Mouse (Mus musculus): ENCODE data around the gene Arih2.
"Not testable (repeated sequence)": the region's sequence is repeated elsewhere in the genome, so short reads cannot be mapped to it uniquely, and the experiment has no call there.

The Arih2 gene

DNA sequence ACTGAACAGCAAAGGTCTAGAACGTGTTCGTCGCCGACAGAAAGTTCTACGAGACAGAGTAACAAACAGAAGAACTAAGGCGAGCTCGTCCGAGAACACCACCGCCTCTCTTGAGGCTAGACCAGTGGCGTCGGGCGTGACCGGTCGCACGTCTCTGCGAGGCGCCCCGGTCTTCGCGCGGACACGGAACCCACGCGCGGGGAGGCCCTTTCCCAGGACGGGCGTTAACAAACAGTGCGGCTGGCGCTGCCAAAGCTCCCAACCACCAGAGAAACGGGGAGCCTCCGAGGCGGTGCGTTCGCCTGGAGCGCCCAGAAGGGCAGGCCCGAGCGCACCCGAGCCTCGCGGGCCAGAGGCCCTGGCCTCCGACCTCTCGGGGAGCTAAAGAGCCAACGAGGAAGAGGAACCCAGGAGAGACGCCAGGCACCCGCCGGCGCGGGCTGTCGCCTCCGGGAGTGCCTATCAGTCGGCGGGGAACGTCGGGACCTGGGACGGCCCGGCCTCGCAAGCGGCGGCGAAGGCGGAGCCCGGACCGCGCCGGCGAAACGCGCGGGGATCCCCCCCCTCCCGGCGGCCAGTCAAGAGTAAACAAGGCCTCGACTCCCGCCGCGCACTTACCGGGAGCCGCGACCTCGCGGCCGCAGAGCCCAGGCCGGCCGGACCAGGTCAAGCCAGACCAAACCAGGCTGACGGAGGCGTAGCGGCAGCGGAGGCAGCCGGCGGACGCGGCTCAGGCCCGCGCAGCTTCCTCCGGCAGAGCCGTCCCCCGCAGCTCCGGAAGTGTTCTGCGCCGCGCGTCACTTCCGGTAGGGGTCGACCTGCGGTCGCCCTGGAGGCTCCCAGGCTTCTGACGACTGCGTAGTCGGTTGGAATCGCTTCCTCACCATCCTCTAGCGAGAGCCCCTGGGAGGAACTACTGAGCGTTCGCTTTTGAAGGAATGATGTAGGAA lies at the start of gene Arih2:
Gene Arih2 (minus strand): TSS at position 776 of the 950 bp plus-strand sequence.
- peak; percentile 96 for DNase-seq

DNA sequence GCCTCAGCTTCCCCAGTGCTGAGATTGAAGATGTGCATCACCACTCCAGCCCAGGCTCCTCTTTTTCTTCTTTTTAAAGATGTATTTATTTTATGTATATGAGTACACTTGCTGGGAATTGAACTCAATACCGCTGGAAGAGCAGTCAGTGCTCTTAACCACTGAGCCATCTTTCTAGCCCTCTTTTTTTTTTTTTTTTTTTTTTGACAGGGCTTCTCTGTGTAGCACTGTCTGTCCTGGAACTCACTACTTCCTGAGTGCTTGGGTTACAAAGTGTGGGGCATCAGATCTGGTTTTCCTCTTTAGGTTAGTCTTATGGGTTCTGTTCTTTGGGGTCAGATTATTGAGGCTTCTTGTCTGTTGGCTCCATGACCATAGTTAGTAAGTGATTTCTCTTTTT lies 45.3 kb upstream of the Arih2 start:
- no peak for DNase-seq

DNA sequence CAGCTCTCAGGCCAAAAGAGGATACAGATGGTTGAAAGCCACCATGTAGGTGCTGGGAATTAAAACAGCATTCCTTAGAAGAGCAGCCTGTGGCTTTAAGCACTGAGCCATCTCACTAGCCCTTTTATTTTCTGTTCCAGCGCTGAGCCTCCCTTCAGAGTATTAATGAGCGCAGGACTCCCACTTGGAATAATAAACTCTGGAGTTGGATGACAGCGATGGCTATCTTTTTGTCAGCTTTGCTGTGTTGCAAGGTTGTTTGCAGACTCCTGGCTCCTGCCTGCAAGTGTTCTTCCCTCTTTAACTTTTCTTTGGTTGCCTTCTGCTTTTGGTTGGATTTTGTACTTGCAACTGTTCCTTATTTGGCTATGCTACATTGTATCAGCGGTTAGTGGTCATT lies 44.8 kb upstream of the Arih2 start:
- no peak for DNase-seq

DNA sequence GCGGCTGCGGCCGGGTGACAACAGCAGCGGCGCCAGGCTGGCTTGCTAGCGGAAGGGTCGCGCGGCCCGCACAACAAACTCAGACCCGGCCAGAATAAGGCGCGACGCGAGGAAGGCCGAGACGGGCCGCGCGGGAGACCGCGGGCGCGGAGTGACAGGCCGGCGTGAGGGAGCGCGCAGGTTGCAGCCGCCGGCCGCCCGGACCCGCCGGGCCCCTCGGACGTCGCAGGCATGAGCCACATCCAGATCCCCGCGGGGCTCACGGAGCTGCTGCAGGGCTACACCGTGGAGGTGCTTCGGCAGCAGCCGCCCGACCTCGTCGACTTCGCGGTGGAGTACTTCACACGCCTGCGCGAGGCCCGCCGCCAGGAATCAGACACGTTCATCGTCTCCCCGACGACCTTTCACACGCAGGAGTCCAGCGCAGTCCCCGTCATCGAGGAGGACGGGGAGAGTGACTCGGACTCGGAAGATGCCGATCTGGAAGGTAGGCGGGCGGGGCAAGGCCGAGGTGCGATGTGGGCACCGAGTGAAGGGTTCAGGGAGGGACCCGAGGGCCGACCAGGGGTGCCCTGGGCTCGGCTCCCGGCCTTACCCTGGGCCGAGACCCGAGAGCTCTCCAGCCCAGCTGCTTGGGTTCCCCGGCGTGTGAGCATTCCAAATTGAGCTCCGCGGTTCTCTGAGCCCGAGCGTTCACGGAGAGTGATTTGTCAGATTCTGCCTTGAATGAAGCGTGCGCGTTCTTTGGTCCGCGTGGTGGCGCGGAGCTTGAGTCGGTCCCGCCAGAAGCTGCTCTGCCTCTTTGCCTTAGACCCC lies 43.2 kb upstream of the Arih2 start:
- DNase-seq, result peak; percentile 77 to 82

DNA sequence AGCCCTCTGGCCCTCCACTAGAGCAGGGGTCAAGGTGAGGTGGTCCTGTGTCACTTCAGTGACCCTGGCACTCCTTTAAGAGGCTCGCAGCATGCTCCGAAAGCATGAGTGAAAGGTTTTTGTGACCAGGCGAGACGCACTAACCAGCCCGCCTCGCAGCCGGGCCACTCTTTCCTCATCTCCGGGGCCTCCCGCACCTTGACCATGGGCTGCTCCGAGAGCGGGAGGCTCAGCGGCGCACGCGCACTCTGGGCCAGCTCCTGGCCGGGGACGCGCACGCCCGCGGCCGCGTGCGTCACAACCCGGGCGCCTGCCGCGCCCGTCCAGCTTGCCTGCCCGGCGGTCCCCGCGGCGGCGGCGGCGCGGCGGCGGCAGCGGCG lies 42.6 kb upstream of the Arih2 start:
- peak; percentile 94 to 97 for DNase-seq

DNA sequence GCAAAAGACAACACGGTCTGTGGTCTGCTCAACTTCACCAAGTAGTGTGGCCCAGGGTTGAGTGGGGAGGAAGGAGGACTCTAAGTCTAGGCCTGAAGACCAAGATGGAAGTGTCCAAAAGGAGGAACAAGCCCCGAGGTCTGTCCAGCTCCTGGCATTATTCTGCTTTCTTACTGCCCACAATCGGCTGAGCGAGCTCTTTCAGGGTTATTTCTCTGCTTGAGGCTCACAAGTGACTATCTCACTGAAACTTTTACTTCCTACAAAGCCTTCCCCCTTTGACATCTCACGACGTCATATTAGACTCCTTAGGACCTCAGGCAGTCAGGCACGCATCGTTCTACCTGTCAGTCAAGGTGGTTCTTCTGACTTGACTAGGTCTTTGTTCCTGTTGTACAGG lies 42.2 kb upstream of the Arih2 start:
- DNase-seq, result peak in 1 of 2 experiments; percentile 24

DNA sequence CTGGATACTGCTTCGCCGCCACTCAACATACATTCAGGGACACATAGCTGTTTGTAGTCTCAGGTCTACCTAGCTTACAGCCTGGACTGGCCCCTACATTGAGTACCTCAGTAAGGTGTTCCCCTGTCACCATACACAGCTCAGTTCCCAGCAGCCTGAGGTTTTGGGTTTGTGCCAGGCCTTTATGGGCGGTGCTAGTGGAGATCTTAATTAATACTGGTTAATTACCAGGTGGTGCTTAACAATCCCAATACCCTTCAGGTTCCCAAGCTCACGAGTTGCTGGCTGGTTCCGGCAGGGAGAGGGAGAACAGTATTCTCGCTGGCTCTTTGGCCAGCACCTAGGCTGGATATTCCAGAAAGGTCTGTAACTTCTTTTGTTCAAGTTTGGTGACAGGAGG lies 41.7 kb upstream of the Arih2 start:
- DNase-seq, result peak; percentile 25 to 32

DNA sequence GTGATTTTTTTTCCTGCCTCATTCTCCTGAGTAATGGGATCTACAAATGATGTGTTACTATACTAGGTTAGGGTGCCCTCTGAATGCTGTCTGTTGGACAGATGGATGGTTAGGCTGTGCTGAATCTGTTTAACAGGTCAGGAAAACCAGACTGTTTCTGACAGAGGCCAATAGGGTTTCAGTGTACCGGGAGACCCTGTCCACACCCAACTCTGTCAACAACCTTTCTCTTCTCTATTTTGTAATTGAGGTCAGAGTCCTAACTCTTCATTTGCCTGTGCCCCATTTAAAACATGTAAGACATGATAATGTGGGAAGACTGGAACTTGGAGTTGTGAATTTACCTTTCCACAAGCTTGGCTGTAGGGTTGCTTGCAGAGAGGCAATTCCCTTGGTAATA lies 40.8 kb upstream of the Arih2 start:
- no peak for DNase-seq

DNA sequence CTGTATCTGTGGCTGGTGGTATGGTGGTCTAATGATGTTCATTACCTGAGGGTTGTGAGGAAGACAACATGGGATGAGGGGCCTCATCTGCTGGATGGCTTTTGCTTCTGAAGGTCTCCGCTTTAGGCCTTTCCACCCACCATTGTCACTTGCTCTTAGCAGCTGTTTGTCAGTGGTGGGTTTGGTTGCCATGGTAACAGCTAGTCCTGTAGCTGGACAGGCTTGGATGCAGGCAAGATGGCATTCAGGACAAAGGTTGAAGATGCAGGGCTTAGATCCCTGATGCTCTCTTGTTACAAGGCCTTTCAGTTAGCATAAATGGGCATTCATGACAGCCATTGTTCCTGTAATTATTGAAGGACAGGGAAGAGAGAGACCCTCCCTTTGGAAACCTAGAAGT lies 39.9 kb upstream of the Arih2 start, which contains the start of gene Prkar2a:
Gene Prkar2a (plus strand): TSS at position 209 of the 400 bp plus-strand sequence.
- DNase-seq, result peak; percentile 24 to 37

DNA sequence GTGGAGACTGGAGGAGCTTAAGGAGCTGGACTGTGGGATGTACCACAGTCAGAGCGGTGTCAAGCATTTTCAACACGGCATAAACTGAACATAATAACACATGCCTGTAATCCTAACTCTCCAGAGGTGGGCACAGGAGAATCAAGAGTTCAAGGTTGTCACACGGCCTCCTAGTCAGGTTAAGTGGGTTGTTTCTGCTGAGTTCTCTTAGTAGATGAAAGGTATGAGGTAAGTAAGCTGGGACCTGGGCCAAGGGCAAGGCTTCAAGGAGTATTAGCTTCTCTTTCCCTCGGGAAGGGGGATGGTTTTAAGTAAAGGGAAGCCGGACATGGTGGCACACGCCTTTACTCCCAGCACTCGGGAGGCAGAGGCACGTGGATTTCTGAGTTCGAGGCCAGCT lies 39.3 kb upstream of the Arih2 start:
- no peak for DNase-seq

DNA sequence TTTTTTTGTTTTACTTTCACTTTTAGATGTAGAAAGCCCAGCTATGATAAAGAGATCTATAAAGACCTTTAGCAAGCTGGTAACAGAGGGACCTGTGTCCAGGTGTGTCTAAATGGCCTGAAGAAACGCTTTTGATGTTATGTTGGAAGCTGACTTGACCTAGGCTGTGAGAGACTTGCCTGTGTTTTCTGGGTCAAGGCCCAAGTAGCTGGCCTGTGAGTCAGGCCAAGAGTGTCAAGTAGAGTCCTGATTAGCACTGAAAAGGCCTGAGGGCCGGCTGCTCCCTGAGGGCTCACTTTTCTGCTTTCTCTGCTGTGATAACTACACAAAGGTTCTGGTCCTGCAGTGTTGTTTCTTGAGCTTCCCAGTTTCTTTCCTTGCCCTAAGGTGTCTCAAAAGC lies 38.5 kb upstream of the Arih2 start:
- DNase-seq, result no peak

DNA sequence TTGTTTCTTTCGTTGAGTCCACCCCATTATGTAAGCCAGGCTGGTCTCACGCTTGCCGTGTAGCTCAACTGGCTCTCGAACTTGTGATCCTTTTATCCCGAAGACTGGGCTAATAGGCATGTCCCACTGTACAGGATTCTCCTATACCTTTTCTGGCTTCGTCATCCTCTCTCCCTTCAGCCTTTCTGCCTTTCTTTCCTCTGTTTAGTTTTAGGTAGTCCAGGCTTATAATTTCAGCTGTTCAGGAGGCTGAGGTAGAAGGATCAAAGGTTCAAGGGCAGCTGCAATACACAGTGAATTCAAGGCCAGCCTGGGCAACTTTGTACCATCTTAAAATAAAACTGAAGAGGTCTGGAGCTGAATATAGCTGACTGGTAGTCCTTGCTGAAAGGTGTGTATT lies 38.0 kb upstream of the Arih2 start:
- no peak for DNase-seq

DNA sequence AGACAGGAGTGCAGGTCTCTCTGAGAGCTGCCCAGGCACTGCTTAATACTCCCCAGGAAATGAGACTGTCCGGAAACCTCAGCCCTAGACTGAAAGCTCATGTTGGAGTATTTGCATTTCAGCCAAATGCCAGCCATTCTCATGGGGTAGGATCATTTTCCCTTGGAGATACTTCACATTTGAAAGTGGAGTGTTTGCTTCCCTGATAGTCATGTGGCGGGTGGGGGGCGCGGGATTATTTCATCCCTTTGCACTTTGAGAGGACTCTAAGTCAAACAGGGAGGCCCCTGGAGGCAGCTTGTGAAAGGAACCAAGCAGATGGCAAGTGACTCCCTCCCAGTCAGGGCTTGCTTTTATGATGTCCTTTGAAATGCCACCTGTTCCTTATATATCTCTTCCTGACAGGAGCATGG lies 37.3 kb upstream of the Arih2 start:
- DNase-seq, result peak; percentile 19 to 30

DNA sequence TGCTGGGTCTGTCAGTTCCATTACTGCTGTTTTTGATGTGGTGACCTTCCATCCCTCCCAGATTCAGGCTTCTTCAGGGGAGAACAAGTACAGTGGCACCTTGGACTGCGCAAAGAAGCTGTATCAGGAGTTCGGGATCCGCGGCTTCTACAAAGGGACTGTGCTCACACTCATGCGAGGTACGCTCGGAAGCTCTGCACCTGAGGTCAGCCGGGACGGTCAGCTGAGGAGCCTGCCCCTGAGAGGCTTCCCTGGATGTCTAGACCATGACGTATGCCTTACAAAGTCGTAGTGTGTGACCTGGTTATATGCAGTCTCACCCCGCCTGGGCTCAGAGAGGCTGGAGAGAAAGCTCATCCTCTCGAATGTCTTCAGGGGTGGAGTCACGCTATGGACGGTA lies 30.8 kb upstream of the Arih2 start:
- DNase-seq, result no peak

DNA sequence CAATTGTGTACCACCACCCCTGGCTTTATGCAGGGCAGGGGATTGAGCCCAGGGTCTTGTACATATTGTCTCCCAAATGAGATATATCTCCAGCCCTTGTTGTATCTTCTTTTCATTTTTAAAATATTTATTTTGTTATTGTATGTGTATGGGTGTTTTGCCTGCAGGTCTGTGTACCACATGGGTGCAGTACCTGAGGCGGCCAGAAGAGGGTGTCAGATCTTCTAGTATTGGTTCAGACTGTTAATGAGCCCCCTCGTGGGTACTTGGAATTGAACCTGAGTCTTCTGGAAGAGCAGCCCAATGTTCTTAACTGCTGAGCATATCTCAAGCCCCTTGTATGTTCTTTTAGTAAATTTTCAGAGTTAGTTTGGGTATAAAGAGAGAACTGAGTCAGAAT lies 24.0 kb upstream of the Arih2 start:
- peak; percentile 33 to 53 for DNase-seq

DNA sequence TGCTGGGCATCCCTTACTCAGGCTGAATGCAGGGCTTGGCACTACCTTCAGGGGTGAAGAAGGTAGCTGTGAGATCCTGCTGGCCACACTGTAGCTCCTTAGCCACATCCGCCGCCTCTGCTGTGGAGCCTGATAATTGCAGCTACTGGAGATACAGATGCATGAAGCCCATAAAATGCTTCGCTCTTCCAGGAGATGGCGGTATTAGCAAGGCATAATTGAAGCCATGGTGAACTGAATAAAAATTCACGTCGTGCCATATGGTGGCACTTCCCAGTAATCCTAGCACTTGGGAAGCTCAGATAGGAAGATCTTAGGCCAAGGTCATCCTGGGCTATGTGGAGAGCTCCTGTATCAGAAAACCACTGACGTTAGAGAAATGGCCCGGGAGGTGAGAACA lies 20.7 kb upstream of the Arih2 start:
- peak; percentile 28 to 30 for DNase-seq

DNA sequence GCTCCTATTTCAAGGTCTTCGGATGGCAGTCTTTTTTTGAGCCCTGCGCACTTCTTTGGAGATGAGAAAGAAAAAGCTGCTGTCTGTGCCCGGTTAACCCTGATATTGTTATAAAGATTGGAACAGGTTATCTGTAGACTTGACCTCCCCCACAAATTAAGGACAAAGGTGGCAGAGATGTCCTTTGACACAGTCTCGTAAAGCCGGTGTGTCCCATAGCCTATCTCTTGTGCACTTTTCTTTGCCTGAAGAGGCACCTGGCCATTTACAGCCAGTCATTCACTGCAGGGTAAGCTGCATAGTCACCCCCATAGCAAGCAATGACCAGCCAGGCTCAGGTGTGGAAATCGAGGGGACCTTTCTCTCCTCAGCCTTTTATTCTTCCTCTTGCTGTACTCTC lies 13.5 kb upstream of the Arih2 start:
- no peak for DNase-seq

DNA sequence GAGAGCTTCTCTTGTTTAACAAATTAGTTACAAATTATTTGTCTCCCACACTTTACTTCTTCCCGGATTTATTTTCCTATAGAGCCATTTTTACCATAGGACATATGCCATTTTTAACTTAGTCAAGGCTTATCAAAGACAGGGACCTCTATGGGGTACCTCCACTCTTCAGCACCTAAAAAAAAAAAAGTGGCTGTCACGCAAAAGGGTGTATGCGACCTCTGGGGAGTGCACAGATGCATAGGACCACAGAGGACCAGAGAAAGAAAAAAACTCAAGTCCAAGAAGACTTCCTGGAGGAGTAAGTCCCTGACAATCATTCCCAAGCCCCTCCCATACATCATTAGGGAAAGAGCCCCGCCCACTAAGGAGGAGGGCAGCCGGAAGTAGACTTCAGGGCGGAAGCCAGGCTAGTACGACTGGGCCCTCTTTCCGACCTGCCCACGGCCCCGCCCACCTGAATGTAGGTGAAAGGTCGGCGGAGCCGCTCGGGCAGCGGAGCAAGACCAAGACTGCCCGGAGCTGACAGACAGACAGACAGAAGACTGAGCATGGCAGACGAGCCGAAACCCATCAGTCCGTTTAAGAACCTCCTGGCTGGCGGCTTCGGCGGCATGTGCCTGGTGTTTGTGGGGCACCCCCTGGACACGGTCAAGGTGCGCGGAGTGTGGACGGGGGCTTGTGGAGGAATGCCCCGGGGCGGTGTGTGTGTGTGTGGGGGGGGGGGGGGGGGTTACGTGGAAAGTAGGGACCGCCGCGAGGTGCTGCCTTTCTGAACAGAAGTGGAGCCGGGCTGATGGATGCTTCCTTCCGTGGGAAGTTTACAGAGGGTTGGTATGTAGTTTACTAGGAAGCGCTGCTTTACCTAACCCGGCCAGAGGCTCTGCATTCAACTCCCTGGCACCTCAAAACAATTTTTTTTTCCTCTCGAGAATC lies 12.8 kb upstream of the Arih2 start, which contains the start of gene Slc25a20:
Gene Slc25a20 (plus strand): TSS at position 412 of the 936 bp plus-strand sequence.
- peak; percentile 82 to 84 for DNase-seq

DNA sequence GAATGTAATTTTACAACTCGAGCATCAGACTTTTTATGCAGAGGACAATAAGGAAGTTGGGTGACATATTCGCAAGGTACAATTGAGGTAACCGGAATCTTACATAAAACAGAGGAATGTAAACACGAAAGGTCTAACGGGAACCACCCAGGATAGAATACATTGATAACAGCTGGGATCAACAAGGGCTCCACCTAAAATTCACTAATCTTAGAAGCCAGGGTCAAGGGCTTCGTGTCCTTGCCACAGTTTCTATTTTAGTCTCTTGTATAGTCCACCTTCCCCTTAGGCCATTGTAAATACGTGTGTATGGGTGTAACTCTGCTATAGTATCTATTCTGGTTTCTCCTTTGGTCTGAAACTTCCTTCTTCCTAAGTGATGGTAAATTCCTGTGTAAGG lies 6.7 kb upstream of the Arih2 start:
- DNase-seq, result not testable (repeated sequence)

DNA sequence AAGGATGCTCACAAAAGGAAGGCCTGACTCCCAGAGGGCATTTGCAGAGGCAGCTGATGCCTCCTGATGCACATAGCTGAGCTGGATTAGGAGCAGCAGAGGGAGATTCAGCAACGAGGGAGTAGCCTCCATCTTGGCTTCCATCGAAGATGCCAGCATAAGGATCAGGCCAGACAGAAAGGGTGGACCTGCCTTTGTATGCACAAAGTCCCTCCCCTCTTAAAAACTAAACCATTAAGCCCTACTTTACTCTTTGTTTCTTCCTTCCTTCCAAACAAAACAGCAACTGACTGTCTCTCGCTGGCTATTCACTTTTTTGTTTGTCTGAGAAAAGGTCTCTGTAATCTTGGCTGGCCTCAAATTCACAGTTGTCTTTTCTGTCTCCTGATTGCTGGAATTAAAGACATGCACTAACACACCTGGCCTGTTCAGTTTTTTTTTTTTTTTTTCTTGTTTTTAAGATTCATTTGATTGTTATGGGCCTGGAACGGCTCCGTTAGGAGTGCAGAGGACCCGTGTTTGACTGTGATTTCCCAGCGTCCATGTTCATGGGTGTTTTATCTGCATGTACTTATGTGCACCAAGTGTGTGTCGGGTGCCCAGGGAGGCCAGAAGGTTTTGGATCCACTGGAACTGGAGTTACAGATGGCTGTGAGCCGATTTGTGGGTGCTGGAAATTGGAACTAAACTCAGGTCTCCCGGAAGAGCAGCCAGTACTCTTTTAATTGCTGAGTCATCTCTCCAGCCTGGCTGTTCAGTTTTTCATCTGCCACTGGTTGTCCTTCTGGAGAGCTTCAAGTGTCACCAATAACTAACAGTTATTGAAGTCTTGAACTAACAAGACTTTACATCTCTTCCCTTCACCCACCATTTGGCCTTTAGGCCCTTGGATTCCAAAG lies 5.6 kb upstream of the Arih2 start:
- DNase-seq, result no peak
